Mouse (Mus musculus) heart, postnatal 25 days (tissue): ENCODE results near the gene Prc1. TPM values are rescaled to one million over a fixed set of nuclear protein-coding genes. Genes with fewer than 3 reads are reported as not detected.

Experiments
- DNase-seq: peaks from one replicate; pipeline ENCODE4 v3.0.0; 2022; ENCODE audit warnings: low spot score
- intact Hi-C: fragments of 180-260 bp; cut with DNase I; formaldehyde crosslinking; loops from one replicate; pipeline ENCODE4 v1.15.1; 2025
- total RNA-seq, 2 experiments: library from RNA; stranded (reverse); gene quantifications; 2 replicates each; pipeline ENCODE4 v1.2.3; 2021

The Prc1 gene
- total RNA-seq, 2 experiments from 2014 or later: 2.9 to 3.7 TPM

DNA sequence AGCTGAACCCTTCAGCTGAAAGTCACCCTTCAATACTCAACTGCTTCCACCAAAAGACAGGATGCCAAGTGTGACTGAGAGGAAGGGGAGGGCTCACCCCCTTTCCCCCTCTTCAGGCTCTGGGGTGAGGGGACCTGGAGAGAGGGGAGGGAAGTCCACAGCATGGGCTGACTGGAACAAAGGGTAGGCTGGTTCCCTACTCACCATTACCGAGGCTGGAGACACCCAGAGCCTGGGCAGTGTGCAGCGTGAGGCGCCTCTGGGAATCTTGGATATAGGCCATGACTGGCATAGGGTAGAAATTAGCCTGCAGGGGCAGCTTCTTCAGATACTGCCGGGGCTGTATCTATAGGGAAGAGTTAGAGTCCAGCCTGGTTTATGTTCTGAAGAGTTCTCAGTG, 63.8 kb downstream of the Prc1 start:
- intact Hi-C loops: no loop called here
- no peak for DNase-seq

DNA sequence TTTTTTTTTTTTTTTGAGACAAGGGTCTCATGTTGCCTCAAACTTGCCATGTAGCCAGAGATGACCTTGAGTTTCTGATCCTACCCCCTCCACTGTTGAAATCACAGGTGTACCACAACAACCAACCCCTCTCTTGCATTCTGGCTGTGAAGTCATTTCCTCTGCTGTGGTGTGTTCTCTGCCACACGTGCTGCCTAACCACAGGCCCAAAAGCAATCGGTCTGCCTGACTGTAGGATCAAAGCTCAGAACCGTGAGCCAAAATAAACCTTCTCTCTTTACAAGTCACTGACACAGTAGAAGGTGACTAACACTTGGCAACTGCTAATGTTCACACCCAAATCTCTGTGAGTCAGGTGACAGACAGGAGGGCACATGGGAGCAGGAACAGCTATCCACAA, 66.2 kb downstream of the Prc1 start:
- DNase-seq: no peak
- intact Hi-C loops: no loop called here

DNA sequence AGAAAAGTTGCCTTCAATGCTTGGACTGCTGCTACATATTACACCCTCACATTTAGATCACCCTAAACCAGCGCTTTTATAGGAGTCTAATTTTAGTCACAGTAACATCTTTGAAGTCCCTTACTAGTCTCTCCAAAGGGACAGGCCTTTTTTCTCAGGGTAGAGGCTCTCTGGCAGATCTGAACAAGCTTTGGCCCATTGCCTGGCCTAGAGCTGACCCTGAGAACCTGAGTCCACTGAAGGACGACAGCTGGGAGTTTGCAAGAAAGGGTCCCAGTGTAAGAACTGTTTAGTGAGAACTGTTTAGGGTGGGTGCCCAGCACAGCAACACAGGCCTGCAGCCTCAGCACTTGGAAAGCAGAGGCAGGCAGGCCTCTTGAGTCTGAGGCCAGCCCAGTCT, 71.5 kb downstream of the Prc1 start:
- DNase-seq: no peak
- intact Hi-C loops: no loop called here

Other genes with a start within 250 kb of the Prc1 start
- gene Idh2, start 179.1 kb upstream of the Prc1 start, total RNA-seq: 1,000 to 10,000 TPM; 1,585 to 1,668 TPM
- gene Sema4b, start 107.6 kb upstream of the Prc1 start, total RNA-seq: 10 to 100 TPM; 11.0 to 12.7 TPM
- 10 to 100 TPM; 14.1 to 18.0 TPM for gene Cib1, start 61.6 kb upstream of the Prc1 start, total RNA-seq
- gene Gdpgp1, start 61.6 kb upstream of the Prc1 start, total RNA-seq: 1 to 10 TPM; 1.4 to 1.8 TPM
- under 1 TPM; 0.28 to 0.52 TPM for gene Ttll13, start 48.1 kb upstream of the Prc1 start, total RNA-seq
- gene Ngrn, start 33.2 kb upstream of the Prc1 start, total RNA-seq: 10 to 100 TPM; 25.1 to 27.1 TPM
- 1 to 10 TPM; 5.8 to 6.1 TPM for gene Vps33b, start 24.8 kb upstream of the Prc1 start, total RNA-seq
- 1 to 10 TPM; 6.1 to 6.7 TPM for gene Rccd1, start 30.0 kb downstream of the Prc1 start, total RNA-seq
- gene Unc45a, start 46.6 kb downstream of the Prc1 start, total RNA-seq: 10 to 100 TPM; 13.5 to 15.8 TPM
- gene Hddc3, start 48.7 kb downstream of the Prc1 start, total RNA-seq: 10 to 100 TPM; 35.2 to 38.9 TPM
- gene Man2a2, start 76.9 kb downstream of the Prc1 start, total RNA-seq: 10 to 100 TPM; 67.2 to 67.5 TPM
- 10 to 100 TPM; 11.9 to 13.6 TPM for gene Fes, start 93.5 kb downstream of the Prc1 start, total RNA-seq
- gene Furin, start 111.0 kb downstream of the Prc1 start, total RNA-seq: 100 to 1,000 TPM; 106 to 118 TPM
- gene Blm, start 240.7 kb downstream of the Prc1 start, total RNA-seq: 1 to 10 TPM; 1.5 to 2.0 TPM